Mouse (Mus musculus) inflammation-experienced regulatory T-cells, adult 6 months (primary cell): ENCODE results near the gene AK157302. TPM values are rescaled to one million over a fixed set of nuclear protein-coding genes. Genes with fewer than 3 reads are reported as not detected.
"Not testable (repeated sequence)": the region's sequence is repeated elsewhere in the genome, so short reads cannot be mapped to it uniquely, and the experiment has no call there.

Experiments used
- ATAC-seq: one replicate; pipeline ENCODE4 v1.8.0; 2017
- polyA plus RNA-seq, 3 experiments: library from polyadenylated mRNA; unstranded; fragments of 100-300 nt; shearing (Covaris generic); gene quantifications; one replicate each; pipeline ENCODE4 v1.2.1; 2017

The AK157302 gene
- polyA plus RNA-seq: under 1 TPM in 1 of 3 experiments, not detected in 2; 0.17 TPM

DNA sequence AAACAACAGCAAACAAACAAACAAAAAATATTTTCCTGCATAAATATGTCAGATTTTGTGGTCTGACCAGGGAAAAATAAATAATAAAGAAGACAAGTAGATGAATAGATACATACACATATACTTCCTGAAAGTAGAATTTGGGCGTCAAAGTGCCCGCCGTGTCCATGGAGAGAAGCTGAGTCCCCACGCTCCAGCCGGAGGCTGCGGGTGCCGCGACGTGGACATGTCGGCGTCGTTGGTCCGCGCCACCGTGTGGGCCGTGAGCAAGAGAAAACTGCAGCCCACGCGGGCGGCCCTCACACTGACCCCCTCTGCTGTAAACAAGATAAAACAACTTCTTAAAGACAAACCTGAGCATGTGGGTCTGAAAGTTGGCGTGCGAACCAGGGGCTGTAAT lies at the start of gene AK157302:
Gene AK157302, plus strand, starts transcription at position 144 of the 400 bp plus-strand sequence.
- no peak for ATAC-seq

GRCm38 (mm10) chr13:21446796-21447195 lies 48.2 kb upstream of the AK157302 start:
- no peak for ATAC-seq

- no peak for ATAC-seq
These were observed 47.0 kb upstream of the AK157302 start for GRCm38 (mm10) chr13:21447856-21448614.

- peak; percentile 22 for ATAC-seq
These were observed 42.0 kb upstream of the AK157302 start for GRCm38 (mm10) chr13:21453042-21453441.

GRCm38 (mm10) chr13:21453449-21453848 lies 41.6 kb upstream of the AK157302 start, which contains the start of gene Zscan26:
TSS of gene Zscan26 (minus strand) at chr13:21453730.
- ATAC-seq: peak; percentile 95

DNA sequence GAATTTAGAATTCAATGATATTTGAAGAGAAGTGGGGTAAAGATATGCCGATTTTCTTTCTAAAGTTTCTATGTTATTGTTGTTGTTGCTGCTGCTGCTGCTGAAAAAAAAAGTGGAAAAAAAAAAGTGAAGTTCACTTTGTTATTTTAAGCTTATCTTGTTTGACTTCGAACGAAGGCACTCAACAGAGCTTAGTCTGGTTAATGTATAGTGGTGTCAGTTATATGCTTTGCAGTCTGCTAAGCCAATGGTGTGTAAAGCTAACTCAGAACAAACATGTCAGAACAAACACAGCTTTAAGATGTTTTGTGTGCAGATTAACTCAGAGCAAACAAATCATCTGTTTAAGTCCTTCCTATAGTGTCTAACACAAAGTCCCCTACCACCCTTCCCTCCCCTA lies 40.9 kb upstream of the AK157302 start:
- no peak for ATAC-seq

- ATAC-seq: no peak
These were observed 38.7 kb upstream of the AK157302 start for GRCm38 (mm10) chr13:21456347-21456746.

DNA sequence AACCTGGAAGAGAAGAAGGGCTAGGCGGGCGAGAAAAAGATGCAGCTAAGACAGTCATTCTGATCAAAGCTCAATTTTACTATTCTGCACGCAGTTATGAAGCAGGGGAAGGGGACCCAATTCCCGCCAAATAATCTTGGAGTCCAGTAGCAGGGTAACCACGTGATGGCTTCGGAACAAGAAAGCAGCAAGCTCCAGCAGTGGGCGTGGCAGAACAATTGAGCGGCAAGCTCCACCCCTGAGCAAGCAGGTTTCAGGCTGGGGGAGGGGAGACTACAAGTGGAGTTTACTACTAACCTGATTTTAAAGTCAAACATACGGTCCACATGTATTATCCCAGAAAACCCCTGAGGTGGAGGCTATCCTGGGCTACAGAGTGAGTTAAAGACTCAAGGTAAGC lies 32.5 kb upstream of the AK157302 start:
- not testable (repeated sequence) for ATAC-seq

DNA sequence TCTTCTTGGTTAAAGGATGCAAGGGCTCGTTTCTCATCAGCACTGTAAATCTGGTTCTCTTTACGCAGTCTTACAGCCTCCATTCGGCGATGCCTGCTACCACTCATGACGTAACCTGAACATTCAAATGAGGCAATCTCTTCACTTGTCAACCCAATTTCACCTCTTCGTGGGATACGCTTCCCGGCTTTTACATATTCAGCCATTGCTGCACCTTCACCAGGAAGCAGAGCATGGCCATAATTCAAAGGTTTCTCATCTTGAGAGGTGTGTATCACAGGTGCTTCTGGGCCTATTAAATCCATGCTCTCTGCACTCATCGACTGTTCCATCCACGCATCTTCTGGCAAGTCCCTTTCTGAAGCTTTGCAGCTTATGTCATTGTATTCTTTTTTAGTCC lies 27.7 kb upstream of the AK157302 start:
- ATAC-seq: no peak

DNA sequence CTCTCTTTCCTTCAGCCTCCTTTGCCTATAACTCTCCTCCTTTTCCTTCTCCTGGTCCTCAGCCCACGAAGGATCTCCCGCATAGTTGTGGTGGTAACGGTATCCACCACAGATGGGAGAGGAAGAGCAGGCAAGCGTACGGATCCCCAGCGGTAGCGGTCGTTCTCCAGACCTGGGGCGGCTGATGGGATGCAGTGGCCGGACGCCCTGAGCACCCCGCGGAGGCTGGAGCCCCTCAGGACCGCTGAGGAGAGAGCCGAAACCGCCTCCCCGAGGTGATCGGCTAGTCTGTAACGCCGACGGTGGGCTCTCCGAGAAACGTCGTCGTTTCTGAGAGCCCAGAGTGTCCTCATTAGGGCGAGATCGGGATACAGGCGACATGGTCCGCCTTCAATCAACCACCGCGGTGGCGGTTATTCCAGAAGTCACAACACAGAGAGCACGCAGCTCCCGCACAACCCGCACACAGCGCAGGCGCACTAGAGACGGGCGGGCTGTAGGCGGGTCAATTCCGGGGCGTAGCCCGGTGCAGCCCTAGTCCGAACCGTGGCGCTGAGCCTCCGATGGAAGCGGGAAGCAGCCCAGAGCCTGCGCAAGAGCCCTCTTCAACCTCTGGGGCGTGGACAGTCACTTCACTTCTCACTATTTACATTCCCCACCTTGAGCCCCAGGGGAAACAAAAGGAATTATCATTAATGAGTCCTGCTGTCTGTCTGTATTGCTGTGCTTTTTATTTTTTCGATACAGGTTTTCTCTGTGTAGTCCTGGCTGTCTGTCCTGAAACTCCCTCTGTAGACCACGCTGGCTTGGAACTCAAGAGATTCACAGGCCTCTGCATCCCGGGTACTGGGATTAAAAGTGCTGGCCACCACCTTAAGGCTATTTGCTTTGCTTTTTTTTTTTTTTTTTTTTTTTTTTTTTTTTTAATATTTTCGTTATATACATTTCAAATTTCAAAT lies 26.7 kb upstream of the AK157302 start, which contains the start of gene Nkapl:
Gene Nkapl, minus strand, starts transcription at position 449 of the 959 bp plus-strand sequence.
- ATAC-seq: peak; percentile 83

DNA sequence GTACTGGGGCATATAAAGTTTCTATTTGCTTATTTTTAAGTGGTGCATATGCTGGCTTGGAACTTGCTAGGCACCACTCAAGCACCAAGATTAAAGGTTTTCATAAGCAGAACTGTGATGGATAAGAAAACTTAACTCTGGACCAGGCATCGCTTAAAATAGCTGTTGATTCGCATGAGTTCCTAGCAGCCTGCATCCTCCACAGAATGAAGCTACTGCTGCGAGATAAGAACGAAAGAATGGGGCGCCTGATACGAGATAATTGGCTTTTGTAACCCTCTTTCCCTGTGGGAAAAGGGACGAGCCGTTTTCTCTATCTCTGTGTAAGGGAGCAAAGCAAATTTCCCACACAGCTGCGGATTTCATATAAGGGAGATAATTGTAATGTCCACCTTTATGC lies 25.9 kb upstream of the AK157302 start:
- no peak for ATAC-seq

DNA sequence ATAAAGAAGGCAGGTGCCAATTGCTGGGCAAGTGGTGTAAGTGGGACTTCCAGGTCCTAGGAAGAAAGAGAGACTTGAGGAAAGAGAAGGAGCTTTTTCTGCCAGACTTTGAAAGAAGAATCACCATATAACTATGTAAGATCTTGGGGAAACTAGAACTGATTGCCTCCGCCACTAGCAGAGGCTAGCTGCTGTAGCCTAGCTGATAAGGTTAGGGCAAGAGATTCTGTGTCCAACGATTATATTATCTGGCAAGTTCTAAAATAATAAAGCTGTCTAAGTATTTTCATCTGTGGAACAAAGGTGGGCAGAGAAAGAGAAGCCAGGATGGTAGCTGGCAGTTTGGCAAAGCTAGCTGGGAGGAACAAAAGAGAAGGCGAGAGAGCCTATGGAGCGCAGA lies 22.6 kb upstream of the AK157302 start:
- ATAC-seq: no peak

GRCm38 (mm10) chr13:21478759-21479670 lies 16.0 kb upstream of the AK157302 start, which contains the start of the genes Zkscan4 and Gm10065:
TSS of gene Zkscan4 (plus strand) at chr13:21478907.
TSS of gene Gm10065 (minus strand) at chr13:21479441.
- not testable (repeated sequence) for ATAC-seq

- no peak for ATAC-seq
These were observed 8.1 kb upstream of the AK157302 start for GRCm38 (mm10) chr13:21486881-21487280.

- ATAC-seq: no peak
These were observed 2.2 kb upstream of the AK157302 start for GRCm38 (mm10) chr13:21492847-21493246.

DNA sequence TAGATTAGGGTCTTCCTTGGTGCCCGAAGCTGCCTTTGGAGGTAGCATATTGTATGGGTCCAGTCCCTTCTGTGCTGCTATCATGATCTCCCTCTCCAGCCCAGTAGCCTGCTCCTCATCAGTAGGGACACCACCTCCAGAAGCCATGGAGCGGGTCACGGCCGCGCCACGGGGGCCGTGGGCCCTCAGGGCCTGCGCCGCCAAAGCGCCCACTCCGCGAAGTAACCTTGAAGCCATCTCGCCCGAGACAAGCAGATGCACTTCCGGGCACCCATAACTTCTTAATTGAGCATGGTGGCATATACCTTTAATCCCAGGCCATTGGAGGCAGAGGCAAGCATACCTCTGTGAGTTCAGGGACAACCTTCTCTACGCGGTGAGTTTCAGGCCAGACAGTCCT lies 6.2 kb downstream of the AK157302 start, which contains the start of gene Gm11273:
Gene Gm11273, minus strand, starts transcription at position 237 of the 400 bp plus-strand sequence.
- not testable (repeated sequence) for ATAC-seq

- ATAC-seq: no peak
These were observed 7.3 kb downstream of the AK157302 start for GRCm38 (mm10) chr13:21502296-21502695.

GRCm38 (mm10) chr13:21506221-21506649 lies 11.2 kb downstream of the AK157302 start:
- peak; percentile 98 for ATAC-seq

- ATAC-seq: no peak
These were observed 35.1 kb downstream of the AK157302 start for GRCm38 (mm10) chr13:21530136-21530535.

DNA sequence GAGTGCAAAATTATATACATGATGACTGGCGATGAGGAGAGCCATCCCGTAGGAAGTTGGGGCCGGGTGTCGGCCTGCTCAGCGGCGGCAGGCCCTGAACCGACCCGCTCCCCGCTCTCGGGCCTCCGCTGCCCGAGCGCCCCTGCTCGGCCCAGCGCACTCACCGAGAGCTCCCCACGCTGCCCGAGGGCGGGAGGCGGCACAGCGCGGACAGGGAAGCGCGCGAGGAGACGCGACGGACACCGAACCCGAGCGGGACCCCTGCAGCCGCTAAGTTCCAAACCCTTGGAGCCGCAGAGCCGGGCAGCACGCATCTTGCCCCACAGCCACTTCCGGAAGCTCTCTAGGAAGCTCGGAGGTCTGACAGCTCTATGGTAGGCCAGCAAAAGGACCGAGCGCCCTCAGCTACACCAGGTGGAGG lies 35.8 kb downstream of the AK157302 start, which contains the start of gene Zkscan8:
Gene Zkscan8, minus strand, starts transcription at position 340 of the 421 bp plus-strand sequence.
- peak; percentile 99 for ATAC-seq

DNA sequence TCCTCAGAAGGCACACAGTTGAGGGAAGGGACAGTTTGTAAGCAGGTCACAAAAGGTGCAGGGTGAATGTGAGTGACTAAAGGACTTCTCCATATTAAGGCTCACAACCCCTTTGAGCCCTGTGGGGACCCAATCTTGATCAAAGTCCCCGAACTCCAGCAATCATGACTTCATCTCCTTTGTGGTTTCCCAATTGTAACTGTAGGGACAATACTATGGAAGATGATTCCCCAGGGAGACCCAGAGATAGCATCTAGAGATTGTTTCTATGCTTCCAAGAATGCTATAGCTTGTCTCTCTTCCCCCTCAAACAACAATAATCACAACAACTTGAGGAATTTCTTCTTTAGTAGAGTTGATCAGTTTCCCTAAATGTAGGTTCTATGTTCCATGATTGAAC lies 47.7 kb downstream of the AK157302 start, which contains the start of gene Olfr1366:
Gene Olfr1366, minus strand, starts transcription at position 101 of the 400 bp plus-strand sequence.
- no peak for ATAC-seq
